Mouse (Mus musculus): Measurements from ENCODE around the gene Mrpl55. TPM values are rescaled to one million over a fixed set of nuclear protein-coding genes. Genes with fewer than 3 reads are reported as not detected.

Mrpl55 gene
- polyA plus RNA-seq, 1 experiment: 57.1 TPM

DNA sequence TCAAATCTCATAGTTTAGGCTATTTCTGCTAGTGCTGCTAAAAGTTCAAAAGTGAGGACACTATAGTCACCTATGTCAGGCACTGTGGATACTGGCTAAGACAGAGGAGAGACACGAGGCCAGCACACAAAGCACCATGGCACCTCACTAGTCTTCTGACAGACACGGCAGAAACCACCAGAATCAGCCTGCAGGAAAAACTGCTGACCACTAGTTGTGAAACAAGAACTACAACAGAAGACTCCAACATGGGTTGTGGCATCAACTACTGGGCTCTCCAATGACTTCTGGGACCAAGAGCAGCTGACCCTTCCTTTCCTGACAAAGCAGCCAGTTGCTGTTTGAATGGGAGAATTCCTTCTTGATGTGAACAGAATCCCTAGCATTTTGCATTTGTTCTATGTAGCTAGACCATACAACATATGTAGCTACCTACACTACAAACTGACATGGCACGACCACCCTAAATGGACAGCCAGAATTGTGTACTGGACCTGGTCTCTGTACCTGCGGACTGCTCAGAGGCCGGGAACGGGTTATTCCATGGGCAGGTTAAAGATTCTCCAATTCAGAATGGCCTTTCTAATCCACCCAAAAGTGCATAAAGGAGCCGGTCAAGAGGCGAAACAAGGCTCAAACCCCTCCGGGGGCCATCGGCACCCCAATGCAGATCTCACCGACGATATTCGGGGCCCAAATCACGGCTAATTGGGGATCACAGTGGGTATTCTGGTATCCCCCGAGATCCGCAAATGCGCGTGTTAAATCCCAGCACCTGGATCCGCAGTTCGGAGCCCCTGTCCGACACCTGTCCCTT lies 24.7 kb downstream of the Mrpl55 start:
- Histone ChIP-seq H3K4me1 (ENCODE audit: control insufficient read depth, insufficient read depth, low read length) (peaks cover 5% of the 10 kb centered on the region), H3K27ac (ENCODE audit: insufficient read depth, low read length) (peak overlapping the region; percentile 96), H3K4me3 (ENCODE audit: insufficient read depth, low read length) (peak overlapping the region; percentile 55)
- TF ChIP-seq POLR2A (IDR thresholded peaks at IDR 0.05; ENCODE audit: extremely low read depth, insufficient read depth, low read length) (no peak), CTCF (IDR thresholded peaks at IDR 0.05; ENCODE audit: extremely low read depth, insufficient read depth, low read length) (no peak)

DNA sequence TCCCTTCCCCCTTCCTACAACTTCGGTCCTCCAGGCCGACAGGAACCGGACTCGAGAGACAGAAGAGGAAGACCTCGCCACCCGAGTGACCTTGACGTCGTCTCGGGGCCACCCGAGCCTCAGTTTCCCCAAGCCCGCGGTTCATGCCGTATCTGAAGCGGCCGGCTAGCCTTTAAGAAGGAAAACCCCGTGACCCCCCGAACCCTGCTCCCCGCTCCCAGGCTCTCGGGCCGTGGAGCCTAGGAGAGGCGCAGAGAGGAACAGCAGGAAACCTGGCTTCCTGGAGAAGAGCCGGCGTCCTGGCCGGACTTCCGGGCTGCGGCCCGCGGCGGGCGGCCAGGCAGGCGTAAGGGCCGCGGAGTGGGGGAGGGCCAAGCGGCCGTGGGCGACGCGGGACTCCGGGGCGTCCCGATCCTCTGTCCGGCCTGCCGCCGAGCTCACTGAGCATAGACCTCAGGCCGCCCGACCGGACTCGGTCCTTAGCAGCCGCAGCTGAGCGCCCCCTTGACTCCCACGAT lies 25.4 kb downstream of the Mrpl55 start:
- no peak for TF ChIP-seq CTCF (IDR thresholded peaks at IDR 0.05; ENCODE audit: extremely low read depth, insufficient read depth, low read length)
- no peak for TF ChIP-seq POLR2A (IDR thresholded peaks at IDR 0.05; ENCODE audit: extremely low read depth, insufficient read depth, low read length)
- H3K4me1 ChIP-seq (ENCODE audit: control insufficient read depth, insufficient read depth, low read length): peaks cover 5% of the 10 kb centered on the region
- peak overlapping the region; percentile 96 for H3K27ac ChIP-seq (ENCODE audit: insufficient read depth, low read length)
- H3K4me3 ChIP-seq (ENCODE audit: insufficient read depth, low read length): peak overlapping the region; percentile 55

DNA sequence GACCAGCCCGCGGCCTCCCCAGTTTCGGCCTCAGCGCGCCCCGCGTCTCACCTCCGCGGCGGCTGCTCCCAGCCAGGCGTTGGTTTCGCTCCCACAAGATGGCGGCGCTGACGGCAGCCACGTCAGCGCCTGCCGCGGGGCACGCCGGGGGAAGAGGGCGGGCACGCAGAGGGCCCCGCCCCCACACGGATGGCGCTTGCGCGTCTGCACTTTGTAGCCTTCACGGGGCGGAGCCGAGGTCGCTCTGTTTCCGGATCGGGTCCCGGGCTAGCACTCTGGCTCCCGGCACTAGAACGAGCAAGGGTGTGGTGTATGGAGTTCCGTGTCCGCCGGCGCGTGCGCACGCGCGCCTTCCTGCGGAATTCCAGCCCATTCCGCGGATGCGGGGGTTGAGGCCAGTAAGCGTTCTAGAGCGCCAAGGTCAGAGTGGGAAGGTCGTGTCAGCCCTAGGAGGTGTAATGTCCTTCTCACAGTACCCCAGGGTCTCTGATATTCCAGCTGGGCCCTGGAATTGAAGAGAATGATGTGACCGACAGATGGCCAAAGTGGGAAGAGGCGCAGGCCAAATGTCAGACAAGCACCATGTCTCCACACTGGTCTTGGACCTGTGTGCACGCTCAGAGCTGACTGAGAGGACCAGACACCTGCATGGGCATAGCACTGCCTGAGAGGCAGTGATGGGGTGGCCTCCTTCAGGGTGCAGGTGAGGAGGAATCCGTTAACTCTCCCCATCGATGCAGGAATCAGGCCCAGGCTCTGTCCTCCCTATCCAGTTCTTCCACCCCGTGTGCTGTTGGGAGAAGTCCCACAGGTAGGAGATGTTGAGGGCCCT lies 26.1 kb downstream of the Mrpl55 start, which contains the start of gene Arf1:
Arf1 (minus strand) TSS at position 149 of the 832 bp plus-strand sequence.
- peak within 1 kb of the TSS; percentile 55 for H3K4me3 ChIP-seq (ENCODE audit: insufficient read depth, low read length)
- TF ChIP-seq CTCF (IDR thresholded peaks at IDR 0.05; ENCODE audit: extremely low read depth, insufficient read depth, low read length): no peak
- TF ChIP-seq POLR2A (IDR thresholded peaks at IDR 0.05; ENCODE audit: extremely low read depth, insufficient read depth, low read length): peak; percentile 68
- H3K4me1 ChIP-seq (ENCODE audit: control insufficient read depth, insufficient read depth, low read length): peaks cover 5% of the 10 kb centered on the region
- peak within 1 kb of the TSS; percentile 96 for H3K27ac ChIP-seq (ENCODE audit: insufficient read depth, low read length)

DNA sequence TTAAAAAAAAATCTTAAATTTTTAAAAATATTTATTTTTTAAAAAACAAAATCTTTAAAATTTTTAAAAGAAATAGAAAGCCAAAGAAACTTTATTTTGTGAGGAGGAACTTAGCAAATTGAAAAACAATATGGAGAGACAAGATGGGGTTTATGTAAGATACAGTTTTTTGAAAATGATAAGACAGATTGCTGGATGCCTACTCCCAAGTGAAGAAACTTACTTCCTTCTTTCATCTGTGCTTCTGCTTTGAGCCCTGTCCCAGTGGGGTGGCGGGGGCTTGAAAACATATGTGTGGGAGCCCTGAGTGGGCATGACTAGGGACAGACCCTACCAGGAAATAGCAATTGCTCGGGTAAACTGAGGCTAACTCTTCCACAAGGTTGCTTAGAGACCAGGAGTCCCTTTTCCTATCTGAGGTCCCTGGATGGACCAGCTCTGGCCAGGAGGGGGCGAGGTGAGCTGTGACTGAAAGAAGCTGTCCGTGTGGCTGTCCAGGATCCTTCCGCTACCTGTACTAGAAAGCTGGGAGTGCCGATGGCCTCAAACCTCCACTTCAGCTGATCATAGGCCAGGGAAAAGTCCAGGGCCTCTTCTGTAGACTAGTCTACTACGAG lies 28.0 kb downstream of the Mrpl55 start:
- Histone ChIP-seq H3K4me3 (ENCODE audit: insufficient read depth, low read length) (no peak overlapping the region), H3K27ac (ENCODE audit: insufficient read depth, low read length) (no peak overlapping the region), H3K4me1 (ENCODE audit: control insufficient read depth, insufficient read depth, low read length) (peaks cover 5% of the 10 kb centered on the region)
- TF ChIP-seq CTCF (IDR thresholded peaks at IDR 0.05; ENCODE audit: extremely low read depth, insufficient read depth, low read length) (peak; percentile 60), POLR2A (IDR thresholded peaks at IDR 0.05; ENCODE audit: extremely low read depth, insufficient read depth, low read length) (no peak)

DNA sequence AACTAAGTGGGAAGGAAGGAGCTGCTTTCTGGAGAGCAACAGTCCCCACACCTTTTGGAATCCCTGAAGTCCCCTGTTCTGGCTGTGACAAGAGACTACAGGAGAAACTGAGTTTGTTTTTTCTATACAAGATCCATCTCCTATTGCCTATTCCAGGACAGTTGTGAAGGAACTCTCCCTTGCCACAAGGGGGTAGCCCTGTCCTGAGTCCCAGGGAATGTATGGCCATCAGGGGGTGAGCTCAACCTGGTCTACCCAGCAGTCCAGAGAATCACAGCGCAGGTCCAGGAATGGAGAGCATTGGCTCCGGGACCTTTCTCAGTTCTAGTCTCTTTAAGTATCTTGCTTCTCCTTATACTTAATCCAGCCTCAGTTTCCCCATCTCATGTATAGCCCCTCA lies 30.5 kb downstream of the Mrpl55 start:
- H3K27ac ChIP-seq (ENCODE audit: insufficient read depth, low read length): no peak overlapping the region
- peaks cover 2% of the 10 kb centered on the region for H3K4me1 ChIP-seq (ENCODE audit: control insufficient read depth, insufficient read depth, low read length)
- TF ChIP-seq POLR2A (IDR thresholded peaks at IDR 0.05; ENCODE audit: extremely low read depth, insufficient read depth, low read length) (no peak), CTCF (IDR thresholded peaks at IDR 0.05; ENCODE audit: extremely low read depth, insufficient read depth, low read length) (0 out of 2 replicates have a peak, but pooled peaks have one; percentile 9)
- H3K4me3 ChIP-seq (ENCODE audit: insufficient read depth, low read length): no peak overlapping the region

DNA sequence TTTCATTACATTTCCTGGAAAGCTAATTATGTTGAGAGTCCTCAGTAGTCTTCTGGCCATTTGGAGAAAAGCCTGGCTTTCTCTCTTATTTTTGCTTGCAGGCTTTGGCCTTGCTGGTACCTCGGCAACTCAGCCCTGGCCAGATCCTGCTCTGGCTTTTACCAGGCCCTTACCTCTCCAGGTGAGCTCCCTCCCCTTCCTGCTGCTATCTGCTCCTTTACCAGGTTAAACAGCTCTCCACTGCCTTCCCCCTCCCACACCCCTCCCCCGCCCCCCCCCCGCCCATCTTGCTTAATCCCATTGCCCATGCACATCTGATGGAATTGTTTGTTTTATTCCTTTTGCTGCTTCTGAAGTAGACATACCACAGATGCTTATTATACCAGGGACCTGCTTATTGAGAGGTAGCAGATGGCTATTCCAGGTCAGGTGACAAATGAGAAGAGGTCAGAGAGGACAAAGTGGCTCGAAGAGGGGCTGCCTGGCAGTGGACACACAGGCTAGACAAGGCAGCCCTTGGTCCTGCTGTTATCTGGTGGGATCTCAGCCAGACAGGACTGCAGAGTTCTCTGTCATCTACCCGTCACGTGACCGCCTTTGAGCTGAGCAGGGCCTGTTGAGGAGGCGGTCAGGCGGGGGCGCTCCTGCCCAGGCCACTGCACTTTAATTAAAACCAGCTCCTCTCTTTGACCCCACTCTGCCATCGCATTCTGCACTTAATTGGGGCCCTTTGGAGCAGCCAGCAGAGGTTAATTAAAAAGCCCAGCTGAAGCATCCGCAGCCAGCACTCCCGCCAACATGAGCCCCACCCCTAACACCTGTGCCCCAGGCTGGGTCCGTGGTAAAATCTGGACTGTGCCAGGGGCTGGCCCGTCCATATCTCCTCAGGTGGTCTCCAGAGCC lies 36.5 kb downstream of the Mrpl55 start:
- TF ChIP-seq CTCF (IDR thresholded peaks at IDR 0.05; ENCODE audit: extremely low read depth, insufficient read depth, low read length) (peak; percentile 45), POLR2A (IDR thresholded peaks at IDR 0.05; ENCODE audit: extremely low read depth, insufficient read depth, low read length) (no peak)

DNA sequence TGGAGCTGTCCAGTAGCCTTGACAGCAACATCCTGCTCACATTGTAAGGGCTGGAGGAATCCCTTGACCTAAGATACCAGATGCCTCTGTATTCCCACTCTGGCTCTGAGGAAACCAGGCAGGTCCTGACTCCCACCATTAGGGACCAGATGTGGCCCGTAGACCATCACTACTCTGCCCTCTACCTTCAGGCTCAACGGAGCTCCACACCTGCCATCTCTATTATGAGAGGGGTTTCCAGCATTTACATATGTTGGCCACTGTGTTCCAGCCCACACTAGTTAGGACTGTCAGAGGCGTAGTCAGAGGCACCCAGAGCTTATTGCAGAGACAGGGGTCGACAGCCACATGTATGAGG lies 37.1 kb downstream of the Mrpl55 start:
- Histone ChIP-seq H3K27ac (ENCODE audit: insufficient read depth, low read length) (no peak overlapping the region), H3K4me1 (ENCODE audit: control insufficient read depth, insufficient read depth, low read length) (no peaks in the 10 kb centered on the region), H3K4me3 (ENCODE audit: insufficient read depth, low read length) (no peak overlapping the region)
- TF ChIP-seq CTCF (IDR thresholded peaks at IDR 0.05; ENCODE audit: extremely low read depth, insufficient read depth, low read length): no peak
- TF ChIP-seq POLR2A (IDR thresholded peaks at IDR 0.05; ENCODE audit: extremely low read depth, insufficient read depth, low read length): no peak

More for the DNA sequence above, 36.5 kb downstream of the Mrpl55 start:
- Histone ChIP-seq H3K4me3 (ENCODE audit: insufficient read depth, low read length) (no peak overlapping the region), H3K4me1 (ENCODE audit: control insufficient read depth, insufficient read depth, low read length) (no peaks in the 10 kb centered on the region), H3K27ac (ENCODE audit: insufficient read depth, low read length) (no peak overlapping the region)

DNA sequence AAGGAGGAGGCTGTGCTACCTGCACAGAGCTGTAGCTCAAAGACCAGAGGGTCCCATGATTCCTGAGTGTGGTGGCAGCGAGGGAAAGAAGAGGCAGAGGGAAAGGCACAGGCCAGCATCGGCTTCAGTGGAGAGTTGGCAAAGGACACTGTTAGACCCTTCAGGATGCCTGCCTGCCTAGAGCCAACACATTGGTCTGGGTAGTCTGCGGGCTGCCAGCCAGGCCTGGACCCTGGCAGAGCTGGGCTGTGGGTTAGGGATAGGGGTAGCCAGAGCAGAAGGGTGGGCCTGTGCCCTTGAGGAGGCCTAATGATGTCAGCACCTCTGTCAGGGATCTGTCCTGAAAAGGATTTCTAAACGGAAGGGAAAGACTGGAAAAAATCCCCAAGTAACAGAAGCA lies 37.5 kb downstream of the Mrpl55 start:
- no peak overlapping the region for H3K27ac ChIP-seq (ENCODE audit: insufficient read depth, low read length)

More for the DNA sequence above, 37.5 kb downstream of the Mrpl55 start:
- H3K4me3 ChIP-seq (ENCODE audit: insufficient read depth, low read length): no peak overlapping the region
- no peaks in the 10 kb centered on the region for H3K4me1 ChIP-seq (ENCODE audit: control insufficient read depth, insufficient read depth, low read length)
- no peak for TF ChIP-seq POLR2A (IDR thresholded peaks at IDR 0.05; ENCODE audit: extremely low read depth, insufficient read depth, low read length)
- no peak for TF ChIP-seq CTCF (IDR thresholded peaks at IDR 0.05; ENCODE audit: extremely low read depth, insufficient read depth, low read length)

Measured in cortical plate, adult 2 months (tissue).